Mouse (Mus musculus): Measurements from ENCODE around the gene Nfic. TPM values are rescaled to one million over a fixed set of nuclear protein-coding genes. Genes with fewer than 3 reads are reported as not detected.

Nfic gene
- polyA plus RNA-seq, 1 experiment from 2014 or later: 16.6 TPM

- H3K36me3 ChIP-seq (ENCODE audit: control insufficient read depth, insufficient read depth, low read length): peaks cover 71% of the 10 kb centered on the region
- no peak overlapping the region for H3K4me2 ChIP-seq (ENCODE audit: low read length)
- H3K9ac ChIP-seq (ENCODE audit: low read length): no peak overlapping the region
- no peak overlapping the region for H3K27ac ChIP-seq (ENCODE audit: low read depth, low read length)
- WGBS: 86% methylated on average over 11 of the region's 11 CpGs
- no peaks in the 10 kb centered on the region for H3K9me3 ChIP-seq (replicated peaks; ENCODE audit: control insufficient read depth, low read length)
- peaks cover 6% of the 10 kb centered on the region; the same call in 1 of the 2 replicates for H3K4me1 ChIP-seq (ENCODE audit: control insufficient read depth, insufficient read depth, low read length)
- ATAC-seq: no peak
- DNase-seq (ENCODE audit: low spot score): no peak
- H3K27me3 ChIP-seq (replicated peaks; ENCODE audit: control insufficient read depth, insufficient read depth, low read length): no peaks in the 10 kb centered on the region
- no peak overlapping the region for H3K4me3 ChIP-seq (ENCODE audit: low read depth, low read length)
These were observed 32.6 kb upstream of the Nfic start for GRCm38 (mm10) chr10:81488081-81488480.

GRCm38 (mm10) chr10:81486496-81486895, 31.1 kb upstream of the Nfic start:
- Histone ChIP-seq H3K27ac (ENCODE audit: low read depth, low read length) (no peak overlapping the region), H3K4me3 (ENCODE audit: low read depth, low read length) (no peak overlapping the region), H3K36me3 (ENCODE audit: control insufficient read depth, insufficient read depth, low read length) (peaks cover 55% of the 10 kb centered on the region), H3K4me1 (ENCODE audit: control insufficient read depth, insufficient read depth, low read length) (peaks cover 10% of the 10 kb centered on the region; the same call in 1 of the 2 replicates), H3K4me2 (ENCODE audit: low read length) (no peak overlapping the region), H3K9ac (ENCODE audit: low read length) (no peak overlapping the region), H3K27me3 (replicated peaks; ENCODE audit: control insufficient read depth, insufficient read depth, low read length) (no peaks in the 10 kb centered on the region), H3K9me3 (replicated peaks; ENCODE audit: control insufficient read depth, low read length) (no peaks in the 10 kb centered on the region)
- DNase-seq (ENCODE audit: low spot score) (no peak), ATAC-seq (no peak)
- WGBS: 91% methylated on average over 10 of the region's 10 CpGs

GRCm38 (mm10) chr10:81485479-81486018, 30.1 kb upstream of the Nfic start:
- 76% methylated on average over 7 of the region's 7 CpGs for WGBS
- H3K4me2 ChIP-seq (ENCODE audit: low read length): no peak overlapping the region
- no peak overlapping the region for H3K4me3 ChIP-seq (ENCODE audit: low read depth, low read length)
- H3K36me3 ChIP-seq (ENCODE audit: control insufficient read depth, insufficient read depth, low read length): peaks cover 45% of the 10 kb centered on the region
- no peak overlapping the region for H3K27ac ChIP-seq (ENCODE audit: low read depth, low read length)
- H3K9ac ChIP-seq (ENCODE audit: low read length): no peak overlapping the region
- DNase-seq (ENCODE audit: low spot score): no peak
- H3K4me1 ChIP-seq (ENCODE audit: control insufficient read depth, insufficient read depth, low read length): peaks cover 14% of the 10 kb centered on the region; the same call in 1 of the 2 replicates
- no peaks in the 10 kb centered on the region for H3K27me3 ChIP-seq (replicated peaks; ENCODE audit: control insufficient read depth, insufficient read depth, low read length)
- no peaks in the 10 kb centered on the region for H3K9me3 ChIP-seq (replicated peaks; ENCODE audit: control insufficient read depth, low read length)
- no peak for ATAC-seq

- DNase-seq (ENCODE audit: low spot score): no peak
- H3K4me1 ChIP-seq (ENCODE audit: control insufficient read depth, insufficient read depth, low read length): peaks cover 19% of the 10 kb centered on the region
- 29% methylated on average over 2 of the region's 2 CpGs for WGBS
- no peaks in the 10 kb centered on the region for H3K27me3 ChIP-seq (replicated peaks; ENCODE audit: control insufficient read depth, insufficient read depth, low read length)
- no peak overlapping the region for H3K4me3 ChIP-seq (ENCODE audit: low read depth, low read length)
- H3K36me3 ChIP-seq (ENCODE audit: control insufficient read depth, insufficient read depth, low read length): peaks cover 40% of the 10 kb centered on the region
- no peak overlapping the region for H3K9ac ChIP-seq (ENCODE audit: low read length)
- H3K9me3 ChIP-seq (replicated peaks; ENCODE audit: control insufficient read depth, low read length): no peaks in the 10 kb centered on the region
- no peak overlapping the region for H3K4me2 ChIP-seq (ENCODE audit: low read length)
- no peak for ATAC-seq
- no peak overlapping the region for H3K27ac ChIP-seq (ENCODE audit: low read depth, low read length)
These were observed 29.6 kb upstream of the Nfic start for GRCm38 (mm10) chr10:81485060-81485449.

GRCm38 (mm10) chr10:81484441-81485059, 29.1 kb upstream of the Nfic start:
- no peaks in the 10 kb centered on the region for H3K9me3 ChIP-seq (replicated peaks; ENCODE audit: control insufficient read depth, low read length)
- peak overlapping the region; percentile 48; the same call in 1 of the 2 replicates for H3K27ac ChIP-seq (ENCODE audit: low read depth, low read length)
- peak overlapping the region; percentile 8; the same call in 1 of the 2 replicates for H3K9ac ChIP-seq (ENCODE audit: low read length)
- H3K4me3 ChIP-seq (ENCODE audit: low read depth, low read length): no peak overlapping the region
- no peaks in the 10 kb centered on the region for H3K27me3 ChIP-seq (replicated peaks; ENCODE audit: control insufficient read depth, insufficient read depth, low read length)
- DNase-seq (ENCODE audit: low spot score) (peak; percentile 54), ATAC-seq (no peak)
- peaks cover 22% of the 10 kb centered on the region for H3K4me1 ChIP-seq (ENCODE audit: control insufficient read depth, insufficient read depth, low read length)
- no peak overlapping the region for H3K4me2 ChIP-seq (ENCODE audit: low read length)
- H3K36me3 ChIP-seq (ENCODE audit: control insufficient read depth, insufficient read depth, low read length): peaks cover 35% of the 10 kb centered on the region
- WGBS: 60% methylated on average over 6 of the region's 6 CpGs

GRCm38 (mm10) chr10:81483983-81484382, 28.5 kb upstream of the Nfic start:
- H3K9ac ChIP-seq (ENCODE audit: low read length): peak overlapping the region; percentile 8; the same call in 1 of the 2 replicates
- no peak for ATAC-seq
- peaks cover 30% of the 10 kb centered on the region for H3K36me3 ChIP-seq (ENCODE audit: control insufficient read depth, insufficient read depth, low read length)
- no peak overlapping the region for H3K4me3 ChIP-seq (ENCODE audit: low read depth, low read length)
- H3K4me1 ChIP-seq (ENCODE audit: control insufficient read depth, insufficient read depth, low read length): peaks cover 22% of the 10 kb centered on the region
- H3K9me3 ChIP-seq (replicated peaks; ENCODE audit: control insufficient read depth, low read length): no peaks in the 10 kb centered on the region
- H3K27me3 ChIP-seq (replicated peaks; ENCODE audit: control insufficient read depth, insufficient read depth, low read length): no peaks in the 10 kb centered on the region
- peak overlapping the region; percentile 48; the same call in 1 of the 2 replicates for H3K27ac ChIP-seq (ENCODE audit: low read depth, low read length)
- DNase-seq (ENCODE audit: low spot score): peak; percentile 66
- 16% methylated on average over 9 of the region's 9 CpGs for WGBS
- no peak overlapping the region for H3K4me2 ChIP-seq (ENCODE audit: low read length)

- H3K27me3 ChIP-seq (replicated peaks; ENCODE audit: control insufficient read depth, insufficient read depth, low read length): no peaks in the 10 kb centered on the region
- DNase-seq (ENCODE audit: low spot score): peak; percentile 67
- H3K4me1 ChIP-seq (ENCODE audit: control insufficient read depth, insufficient read depth, low read length): peaks cover 23% of the 10 kb centered on the region
- H3K9me3 ChIP-seq (replicated peaks; ENCODE audit: control insufficient read depth, low read length): no peaks in the 10 kb centered on the region
- peak; percentile 81 for ATAC-seq
- H3K4me3 ChIP-seq (ENCODE audit: low read depth, low read length): peak within 1 kb of the TSS; percentile 72
- 0% methylated on average over 24 of the region's 36 CpGs for WGBS
- H3K9ac ChIP-seq (ENCODE audit: low read length): peak within 1 kb of the TSS; percentile 85
- H3K4me2 ChIP-seq (ENCODE audit: low read length): peak within 1 kb of the TSS; percentile 60
- H3K27ac ChIP-seq (ENCODE audit: low read depth, low read length): peak within 1 kb of the TSS; percentile 70
- H3K36me3 ChIP-seq (ENCODE audit: control insufficient read depth, insufficient read depth, low read length): peaks cover 15% of the 10 kb centered on the region
These were observed 27.1 kb upstream of the Nfic start, which contains the start of gene Celf5 for GRCm38 (mm10) chr10:81482533-81482889. Celf5 (minus strand) TSS chr10:81482709.

GRCm38 (mm10) chr10:81481605-81482532, 26.4 kb upstream of the Nfic start:
- peak overlapping the region; percentile 70 for H3K27ac ChIP-seq (ENCODE audit: low read depth, low read length)
- peak overlapping the region; percentile 72 for H3K4me3 ChIP-seq (ENCODE audit: low read depth, low read length)
- H3K4me2 ChIP-seq (ENCODE audit: low read length): peak overlapping the region; percentile 60
- peaks cover 24% of the 10 kb centered on the region for H3K4me1 ChIP-seq (ENCODE audit: control insufficient read depth, insufficient read depth, low read length)
- ATAC-seq (peak; percentile 45), DNase-seq (ENCODE audit: low spot score) (peak; percentile 55)
- 3% methylated on average over 28 of the region's 35 CpGs for WGBS
- peak overlapping the region; percentile 85 for H3K9ac ChIP-seq (ENCODE audit: low read length)
- H3K27me3 ChIP-seq (replicated peaks; ENCODE audit: control insufficient read depth, insufficient read depth, low read length): no peaks in the 10 kb centered on the region
- H3K9me3 ChIP-seq (replicated peaks; ENCODE audit: control insufficient read depth, low read length): no peaks in the 10 kb centered on the region
- H3K36me3 ChIP-seq (ENCODE audit: control insufficient read depth, insufficient read depth, low read length): peaks cover 9% of the 10 kb centered on the region

All from forebrain, embryonic 14.5 days (tissue).